8 mouse cellular contexts compared by ENCODE assay signal in genomic region chr4:133058123-133058453, GRCm38 (mm10). TPM values are rescaled to one million over a fixed set of nuclear protein-coding genes. Genes with fewer than 3 reads are reported as not detected.
A peak's percentile ranks its signal among the peaks of the same experiment; 100 is the strongest.
DNase-seq lines count a peak whose midpoint lies in the region; ATAC-seq and TF ChIP-seq lines count a peak whose summit lies in the region.

No protein-coding gene starts in this region.

- H3K36me3 ChIP-seq in heart, adult 2 months (ENCODE audit: control insufficient read depth, insufficient read depth, low read length) = no peaks in the 10 kb centered on the region
- H3K36me3 ChIP-seq in lung, postnatal 0 days (ENCODE audit: insufficient read depth, low read length) = peaks cover 26% of the 10 kb centered on the region
- H3K36me3 ChIP-seq in hindbrain, embryonic 13.5 days = peaks cover 48% of the 10 kb centered on the region
- H3K36me3 ChIP-seq in neural tube, embryonic 14.5 days (ENCODE audit: control insufficient read depth, insufficient read depth, low read length) = peaks cover 24% of the 10 kb centered on the region

- H3K4me1 ChIP-seq in heart, adult 2 months (ENCODE audit: control insufficient read depth, insufficient read depth, low read length) = peaks cover 21% of the 10 kb centered on the region
- H3K4me1 ChIP-seq in lung, postnatal 0 days (ENCODE audit: insufficient read depth, low read depth, low read length) = peaks cover 11% of the 10 kb centered on the region
- peaks cover 21% of the 10 kb centered on the region for H3K4me1 ChIP-seq in lung, adult 2 months (ENCODE audit: control insufficient read depth, insufficient read depth, low read length)
- peaks cover 51% of the 10 kb centered on the region for H3K4me1 ChIP-seq in hindbrain, embryonic 13.5 days (replicated peaks)
- peaks cover 13% of the 10 kb centered on the region for H3K4me1 ChIP-seq in neural tube, embryonic 14.5 days (ENCODE audit: control insufficient read depth, insufficient read depth, low read length)

- 75% methylated on average over 4 of the region's 4 CpGs for WGBS in heart, adult 2 months
- 85% methylated on average over 4 of the region's 4 CpGs for WGBS in lung, postnatal 0 days
- WGBS in lung, adult 2 months = 76% methylated on average over 4 of the region's 4 CpGs
- WGBS in hindbrain, embryonic 13.5 days = 95% methylated on average over 4 of the region's 4 CpGs
- 93% methylated on average over 4 of the region's 4 CpGs for WGBS in neural tube, embryonic 14.5 days

- intact Hi-C loops in heart, adult 2 months (cut with DNase I) = loop anchor here (5.0 kb wide), 1 partner anchor 34 kb away; no protein-coding TSS in a partner anchor
- intact Hi-C loops in heart, postnatal 25 days (cut with DNase I) = loop anchor here (5.0 kb wide), 3 partner anchors 59 to 111 kb away; partner anchors contain the start of gene Wasf2

- H3K9ac ChIP-seq in heart, adult 2 months (ENCODE audit: low read depth, low read length) = peak overlapping the region; percentile 35
- no peak overlapping the region for H3K9ac ChIP-seq in lung, postnatal 0 days (replicated peaks; ENCODE audit: low read depth)
- H3K9ac ChIP-seq in hindbrain, embryonic 13.5 days = no peak overlapping the region
- no peak overlapping the region for H3K9ac ChIP-seq in neural tube, embryonic 14.5 days (replicated peaks; ENCODE audit: low read depth, low read length)

- H3K27ac ChIP-seq in heart, adult 2 months = peak overlapping the region; percentile 89
- peak overlapping the region; percentile 74 for H3K27ac ChIP-seq in lung, postnatal 0 days (ENCODE audit: low read length)
- H3K27ac ChIP-seq in hindbrain, embryonic 13.5 days = peak overlapping the region; percentile 58; the same call in 1 of the 2 replicates
- H3K27ac ChIP-seq in neural tube, embryonic 14.5 days (ENCODE audit: low read depth, low read length) = 0 out of 2 replicates have a peak overlapping the region, but pooled peaks have one; percentile 39

- 0 out of 2 replicates have a peak overlapping the region, but pooled peaks have one; percentile 3 for H3K4me2 ChIP-seq in lung, postnatal 0 days (replicated peaks; ENCODE audit: low read depth, low read length)
- H3K4me2 ChIP-seq in hindbrain, embryonic 13.5 days = no peak overlapping the region
- H3K4me2 ChIP-seq in neural tube, embryonic 14.5 days (ENCODE audit: low read depth, low read length) = no peak overlapping the region

- no peak for ATAC-seq in lung, postnatal 0 days
- ATAC-seq in hindbrain, embryonic 13.5 days (ENCODE audit: low FRiP score) = no peak
- no peak for ATAC-seq in neural tube, embryonic 14.5 days (ENCODE audit: low read depth)

- no peak overlapping the region for H3K4me3 ChIP-seq in heart, adult 2 months
- no peak overlapping the region for H3K4me3 ChIP-seq in lung, postnatal 0 days (ENCODE audit: low read depth, low read length)
- H3K4me3 ChIP-seq in lung, adult 2 months (replicated peaks; ENCODE audit: extremely low read depth, low read depth, low read length) = no peak overlapping the region
- H3K4me3 ChIP-seq in hindbrain, embryonic 13.5 days = no peak overlapping the region
- H3K4me3 ChIP-seq in neural tube, embryonic 14.5 days (ENCODE audit: low read depth, low read length) = no peak overlapping the region

- TF ChIP-seq CTCF in heart, adult 2 months (IDR thresholded peaks at IDR 0.05) = no peak
- no peak for TF ChIP-seq CTCF in lung, postnatal 0 days (IDR thresholded peaks at IDR 0.05)
- no peak for TF ChIP-seq CTCF in lung, adult 2 months (IDR thresholded peaks at IDR 0.05; ENCODE audit: insufficient read depth, low read length)

- no peaks in the 10 kb centered on the region for H3K27me3 ChIP-seq in heart, adult 2 months (ENCODE audit: control insufficient read depth, insufficient read depth, low read length)
- no peaks in the 10 kb centered on the region for H3K27me3 ChIP-seq in lung, postnatal 0 days (replicated peaks; ENCODE audit: insufficient read depth, low read length)
- H3K27me3 ChIP-seq in hindbrain, embryonic 13.5 days = no peaks in the 10 kb centered on the region
- no peaks in the 10 kb centered on the region for H3K27me3 ChIP-seq in neural tube, embryonic 14.5 days (ENCODE audit: control insufficient read depth, insufficient read depth, low read length)

- TF ChIP-seq EP300 in heart, adult 2 months (IDR thresholded peaks at IDR 0.05; ENCODE audit: insufficient read depth, low read depth, low read length) = no peak
- TF ChIP-seq EP300 in lung, postnatal 0 days (IDR thresholded peaks at IDR 0.05) = no peak

- no peak for TF ChIP-seq POLR2A in heart, adult 2 months (IDR thresholded peaks at IDR 0.05; ENCODE audit: insufficient read depth, low read depth, low read length)
- no peak for TF ChIP-seq POLR2A in lung, adult 2 months (IDR thresholded peaks at IDR 0.05; ENCODE audit: borderline replicate concordance, extremely low read depth, low read depth, low read length)

- no peaks in the 10 kb centered on the region for H3K9me3 ChIP-seq in lung, postnatal 0 days (ENCODE audit: low read length)
- H3K9me3 ChIP-seq in hindbrain, embryonic 13.5 days = no peaks in the 10 kb centered on the region
- H3K9me3 ChIP-seq in neural tube, embryonic 14.5 days (ENCODE audit: control insufficient read depth, low read length) = no peaks in the 10 kb centered on the region

- H3K79me2 ChIP-seq in heart, adult 2 months (replicated peaks; ENCODE audit: control insufficient read depth, insufficient read depth, low read length) = 0 out of 2 replicates have a peak, but pooled peaks cover 3% of the 10 kb centered on the region

- DNase-seq in heart, adult 2 months = no peak
- no peak for DNase-seq in heart, postnatal 25 days (ENCODE audit: low spot score)
- no peak for DNase-seq in lung, postnatal 0 days (ENCODE audit: low spot score)
- DNase-seq in lung, adult 2 months = no peak
- no peak for DNase-seq in embryo, embryonic 11 days
- no peak for DNase-seq in urinary bladder, adult 2 months (ENCODE audit: low spot score)

RNA-seq across cellular contexts. Expression of gene Ahdc1, which starts 47.0 kb away (rescaled TPM):
- total RNA-seq in heart, adult 2 months (2021) = 10 to 100 TPM; 42.6 to 50.9 TPM
- polyA plus RNA-seq in heart, adult 2 months (2012; rRNA removed) = 19.5 and 21.8 TPM in 2 replicates
- total RNA-seq in heart, postnatal 25 days (2021) = 10 to 100 TPM; 43.2 to 50.4 TPM
- 3.9 and 4.4 TPM in 2 replicates for polyA plus RNA-seq in lung, postnatal 0 days (2015; fragmentation: Nextera tagmentation; extraction: Ambion mirVana)
- polyA plus RNA-seq in lung, adult 2 months (2012; rRNA removed) = 25.8 and 28.7 TPM in 2 replicates
- 11.0 and 12.5 TPM in 2 replicates for polyA plus RNA-seq in hindbrain, embryonic 13.5 days (2015; fragmentation: Nextera tagmentation; extraction: Ambion mirVana)
- 12.2 and 13.1 TPM in 2 replicates for polyA plus RNA-seq in neural tube, embryonic 14.5 days (2014; fragmentation: Nextera tagmentation; extraction: Ambion mirVana)
- polyA plus RNA-seq in urinary bladder, adult 2 months (2012; rRNA removed) = 5.3 and 13.3 TPM in 2 replicates

Comparison
In these comparisons a context has a peak if more than half of its experiments do, and no peak if none do; other contexts are left out.
1. H3K27ac ChIP-seq: peak in every context shown above with its lines; median percentile 89 in heart, adult 2 months; 74 in lung, postnatal 0 days; 58 in hindbrain, embryonic 13.5 days; 39 in neural tube, embryonic 14.5 days.